Mouse (Mus musculus) stomach, embryonic 14.5 days (tissue): ENCODE results near the gene Rpl36a. TPM values are rescaled to one million over a fixed set of nuclear protein-coding genes. Genes with fewer than 3 reads are reported as not detected.

Source experiments
- ATAC-seq: fragments of 200-750 bp; cut with Nextera tagmentation; 2 replicates; pipeline ENCODE4 v1.8.0; 2017; ENCODE audit warnings: low read depth, moderate TSS enrichment; ENCODE audit not compliant: insufficient number of reproducible peaks, insufficient read depth, low FRiP score
- H3K27ac ChIP-seq: fragments of 300-500 bp; sonication (generic); 2 replicates; pipeline ENCODE4 v1.5.1; 2014; ENCODE audit warnings: mild to moderate bottlenecking, low read length, moderate library complexity, mixed read lengths
- H3K27me3 ChIP-seq: fragments of 300-500 bp; sonication (generic); 2 replicates; pipeline ENCODE4 v1.6.1; 2014; ENCODE audit warnings: low read length, control low read depth, mixed read lengths; ENCODE audit not compliant: control insufficient read depth, insufficient read depth
- H3K36me3 ChIP-seq: fragments of 300-500 bp; sonication (generic); 2 replicates; pipeline ENCODE4 v1.6.1; 2014; ENCODE audit warnings: mild to moderate bottlenecking, control low read depth, low read length, moderate library complexity, mixed read lengths; ENCODE audit not compliant: control insufficient read depth, insufficient read depth
- H3K4me1 ChIP-seq: fragments of 300-500 bp; sonication (generic); 2 replicates; pipeline ENCODE4 v1.6.1; 2014; ENCODE audit warnings: low read length, control low read depth, mixed read lengths; ENCODE audit not compliant: control insufficient read depth, insufficient read depth
- H3K4me2 ChIP-seq: fragments of 300-500 bp; sonication (generic); replicated peaks from 2 replicates; pipeline ENCODE4 v1.6.1; 2014; ENCODE audit warnings: low read depth, low read length, control low read depth
- H3K4me3 ChIP-seq: fragments of 300-500 bp; sonication (generic); 2 replicates; pipeline ENCODE4 v1.5.1; 2014; ENCODE audit warnings: low read depth, low read length, control low read depth
- H3K9ac ChIP-seq: fragments of 300-500 bp; sonication (generic); replicated peaks from 2 replicates; pipeline ENCODE4 v1.6.1; 2014; ENCODE audit warnings: low read depth, mild to moderate bottlenecking, control low read depth, low read length, moderate library complexity, mixed read lengths
- H3K9me3 ChIP-seq: fragments of 300-500 bp; sonication (generic); 2 replicates; pipeline ENCODE4 v1.6.1; 2016; ENCODE audit warnings: low read depth, low read length, control low read depth; ENCODE audit not compliant: control insufficient read depth
- WGBS: fragments of 180-500 bp; shearing (Covaris S2); extraction: QIAGEN DNeasy Blood & Tissue Kit; methylation state at CpG from one replicate; pipeline ENCODE4 v1.1.7; 2014; 5-methylcytosine and 5-hydroxymethylcytosine counted together
- polyA plus RNA-seq: library from polyadenylated mRNA; unstranded; fragments of >200 nt; fragmentation: Nextera tagmentation; extraction: Ambion mirVana; gene quantifications from 2 replicates; pipeline ENCODE4 v1.2.1, GENCODE M21; 2014

Rpl36a gene
- polyA plus RNA-seq, 1 experiment from 2014 or later: 561 TPM

DNA sequence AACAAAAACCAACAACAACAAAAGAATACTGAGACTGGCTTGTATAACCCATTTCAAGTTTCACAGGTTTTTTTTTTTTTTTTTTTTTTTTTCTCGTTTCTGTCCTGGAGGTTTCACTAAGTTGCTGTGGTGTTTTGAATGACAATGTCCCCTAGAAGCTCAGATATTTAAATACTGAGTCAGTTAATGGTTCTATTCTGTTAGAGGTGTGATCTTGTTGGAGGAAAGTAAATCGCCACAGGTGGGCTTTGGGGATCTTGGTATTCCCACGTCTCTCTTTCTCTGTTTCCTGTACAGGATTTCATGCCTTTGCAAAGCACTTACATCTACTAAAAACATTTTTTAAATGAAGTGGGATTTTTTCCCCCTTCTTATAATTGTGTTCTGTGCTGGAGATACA is 49.7 kb downstream of the Rpl36a start:
- H3K4me3 ChIP-seq: no peak overlapping the region
- H3K9ac ChIP-seq: no peak overlapping the region
- 47% methylated on average over 3 of the region's 3 CpGs for WGBS

DNA sequence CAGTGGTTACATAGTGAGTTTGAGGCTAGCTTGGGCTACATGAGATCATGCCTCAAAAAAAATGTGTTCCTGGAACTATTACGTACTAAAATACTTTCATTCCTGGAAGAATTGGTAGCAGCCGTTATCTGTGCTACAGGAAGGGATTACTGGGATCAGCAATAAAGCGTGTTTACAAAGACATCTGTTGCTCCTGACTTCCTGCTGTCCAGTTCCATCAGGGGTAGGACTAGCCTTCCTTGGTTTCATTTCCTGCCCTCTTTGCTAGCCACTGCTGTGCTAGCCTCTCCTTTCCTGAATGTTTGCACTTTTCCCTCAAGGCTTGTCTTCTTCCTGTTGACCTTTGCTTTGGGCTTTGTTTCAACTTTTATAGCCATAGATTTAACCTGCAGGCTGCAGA is 50.4 kb downstream of the Rpl36a start:
- Histone ChIP-seq H3K36me3 (no peaks in the 10 kb centered on the region), H3K4me2 (no peak overlapping the region), H3K9ac (no peak overlapping the region), H3K4me1 (no peaks in the 10 kb centered on the region), H3K27ac (no peak overlapping the region), H3K4me3 (no peak overlapping the region), H3K27me3 (no peaks in the 10 kb centered on the region), H3K9me3 (no peaks in the 10 kb centered on the region)
- WGBS: 41% methylated on average over 3 of the region's 3 CpGs
- ATAC-seq: no peak

More for the DNA sequence above, 49.7 kb downstream of the Rpl36a start:
- H3K36me3 ChIP-seq: no peaks in the 10 kb centered on the region
- no peak overlapping the region for H3K4me2 ChIP-seq
- H3K4me1 ChIP-seq: no peaks in the 10 kb centered on the region
- no peak overlapping the region for H3K27ac ChIP-seq
- ATAC-seq: no peak
- no peaks in the 10 kb centered on the region for H3K9me3 ChIP-seq
- H3K27me3 ChIP-seq: no peaks in the 10 kb centered on the region

Other genes starting within 250 kb of the Rpl36a start
- 2.2 and 2.8 TPM in 2 replicates for gene Drp2, start 181.1 kb upstream of the Rpl36a start, polyA plus RNA-seq
- 0.13 TPM in 1 of 2 replicates, not detected in the other for gene Taf7l, start 109.2 kb upstream of the Rpl36a start, polyA plus RNA-seq
- gene Timm8a1, start 43.8 kb upstream of the Rpl36a start, polyA plus RNA-seq: 71.0 and 81.2 TPM in 2 replicates
- gene Btk, start 2.1 kb upstream of the Rpl36a start, polyA plus RNA-seq: 0.29 and 1.2 TPM in 2 replicates
- gene Gla, start 15.5 kb downstream of the Rpl36a start, polyA plus RNA-seq: 4.9 and 7.6 TPM in 2 replicates
- gene Hnrnph2, start 15.5 kb downstream of the Rpl36a start, polyA plus RNA-seq: 83.6 and 84.8 TPM in 2 replicates
- 5.8 and 6.1 TPM in 2 replicates for gene Armcx4, start 100.9 kb downstream of the Rpl36a start, polyA plus RNA-seq
- 52.0 and 52.1 TPM in 2 replicates for gene Armcx1, start 132.3 kb downstream of the Rpl36a start, polyA plus RNA-seq
- gene Armcx6, start 165.8 kb downstream of the Rpl36a start, polyA plus RNA-seq: 30.5 and 30.8 TPM in 2 replicates
- gene Armcx3, start 170.9 kb downstream of the Rpl36a start, polyA plus RNA-seq: 79.8 and 84.8 TPM in 2 replicates
- 71.5 and 74.0 TPM in 2 replicates for gene Armcx2, start 223.6 kb downstream of the Rpl36a start, polyA plus RNA-seq